Mouse (Mus musculus): ENCODE results near the gene Sp7.
A peak's percentile ranks its signal among the peaks of the same experiment; 100 is the strongest.

DNA sequence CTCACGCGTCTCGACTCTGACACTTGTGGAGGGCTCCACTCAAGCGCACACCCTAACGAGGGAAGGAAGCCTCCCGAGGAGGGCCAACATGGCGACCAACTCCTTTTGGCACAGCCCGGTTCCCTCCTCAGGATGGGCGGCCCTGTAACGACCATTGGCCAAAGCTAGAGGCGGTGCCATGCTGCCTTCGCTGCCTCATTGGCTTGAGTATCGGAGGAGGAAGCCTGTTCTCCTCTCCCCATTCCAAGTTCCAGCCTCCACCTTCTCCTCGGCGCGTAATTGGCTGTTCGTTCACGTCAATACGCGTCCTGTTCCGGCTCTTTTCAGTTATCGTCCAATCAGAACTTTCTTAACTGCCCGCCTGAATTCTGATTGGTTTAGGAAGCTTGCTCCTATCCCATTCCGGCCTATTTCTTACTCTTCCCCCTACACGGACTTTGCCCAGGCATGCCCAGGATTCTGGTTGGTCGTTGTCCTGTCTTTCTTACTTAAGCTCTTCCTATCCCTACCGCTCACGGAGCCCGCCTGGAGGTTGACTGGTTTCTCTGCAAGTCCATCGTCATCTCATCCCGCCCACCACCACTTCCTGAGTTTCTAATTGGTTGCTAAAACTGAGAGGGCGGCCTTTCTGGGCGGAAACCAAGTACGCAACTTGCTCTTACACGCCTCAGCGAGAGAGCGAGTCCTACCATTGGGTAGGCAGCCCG is 38.7 kb upstream of the Sp7 start, which contains the start of gene Sp1:
- TF ChIP-seq MAFK (IDR thresholded peaks at IDR 0.05; ENCODE audit: insufficient read depth, low read depth, low read length) = no peak
- no peak for TF ChIP-seq ZC3H11A (IDR thresholded peaks at IDR 0.05; ENCODE audit: borderline replicate concordance, low read depth, low read length)
- TF ChIP-seq HCFC1 (IDR thresholded peaks at IDR 0.05; ENCODE audit: borderline replicate concordance, insufficient read depth, low read length) = no peak
- no peak for TF ChIP-seq ZNF384 (IDR thresholded peaks at IDR 0.05; ENCODE audit: low read depth, low read length)
- peak; percentile 97 for TF ChIP-seq CHD2 (IDR thresholded peaks at IDR 0.05; ENCODE audit: low read depth, low read length)
